Mouse (Mus musculus) bone marrow, adult 2 months (tissue): ENCODE data around the gene Lrrc56.

Source experiments
- CTCF ChIP-seq: fragments of 200-500 bp; IDR thresholded peaks from 2 replicates; pipeline ENCODE4 v1.5.1; 2011; ENCODE audit warnings: low read length, control low read depth; ENCODE audit not compliant: control insufficient read depth, insufficient read depth
- POLR2A ChIP-seq: fragments of 200-500 bp; IDR thresholded peaks from 2 replicates; pipeline ENCODE4 v1.6.1; 2011; ENCODE audit warnings: low read depth, mild to moderate bottlenecking, control low read depth, low read length, borderline replicate concordance; ENCODE audit not compliant: control insufficient read depth

GRCm38 (mm10) chr7:141227796-141228195, 33.8 kb downstream of the Lrrc56 start:
- TF ChIP-seq CTCF, result no peak
- TF ChIP-seq POLR2A, result no peak
